Mouse (Mus musculus): ENCODE measurements around the gene Cyp4x1. TPM values are rescaled to one million over a fixed set of nuclear protein-coding genes. Genes with fewer than 3 reads are reported as not detected.

Gene Cyp4x1
- polyA plus RNA-seq, 1 experiment from 2014 or later = 0.41 TPM

Other genes starting within 250 kb of the Cyp4x1 start
- gene Foxd2, start 225.4 kb downstream of the Cyp4x1 start, polyA plus RNA-seq (2015; fragmentation: Nextera tagmentation; extraction: Ambion mirVana) = 0.19 and 0.32 TPM in 2 replicates
- gene Foxe3, start 208.3 kb downstream of the Cyp4x1 start, polyA plus RNA-seq (2015; fragmentation: Nextera tagmentation; extraction: Ambion mirVana) = not detected in 2 replicates
- 117 and 122 TPM in 2 replicates for gene Cmpk1, start 147.0 kb downstream of the Cyp4x1 start, polyA plus RNA-seq (2015; fragmentation: Nextera tagmentation; extraction: Ambion mirVana)
- gene Stil, start 134.1 kb downstream of the Cyp4x1 start, polyA plus RNA-seq (2015; fragmentation: Nextera tagmentation; extraction: Ambion mirVana) = 9.9 and 10.9 TPM in 2 replicates
- 1.6 and 2.9 TPM in 2 replicates for gene Tal1, start 77.9 kb downstream of the Cyp4x1 start, polyA plus RNA-seq (2015; fragmentation: Nextera tagmentation; extraction: Ambion mirVana)
- 82.4 and 96.6 TPM in 2 replicates for gene Pdzk1ip1, start 45.6 kb downstream of the Cyp4x1 start, polyA plus RNA-seq (2015; fragmentation: Nextera tagmentation; extraction: Ambion mirVana)
- not detected in 2 replicates for gene Cyp4a29, start 107.8 kb upstream of the Cyp4x1 start, polyA plus RNA-seq (2015; fragmentation: Nextera tagmentation; extraction: Ambion mirVana)
- not detected in 2 replicates for gene Cyp4a12a, start 164.8 kb upstream of the Cyp4x1 start, polyA plus RNA-seq (2015; fragmentation: Nextera tagmentation; extraction: Ambion mirVana)

Data from stomach, embryonic 15.5 days (tissue).